Mouse (Mus musculus): ENCODE data around the gene Lrrk1. TPM values are rescaled to one million over a fixed set of nuclear protein-coding genes. Genes with fewer than 3 reads are reported as not detected.

The Lrrk1 gene
- total RNA-seq, 2 experiments from 2014 or later: 3.8 to 4.9 TPM

DNA sequence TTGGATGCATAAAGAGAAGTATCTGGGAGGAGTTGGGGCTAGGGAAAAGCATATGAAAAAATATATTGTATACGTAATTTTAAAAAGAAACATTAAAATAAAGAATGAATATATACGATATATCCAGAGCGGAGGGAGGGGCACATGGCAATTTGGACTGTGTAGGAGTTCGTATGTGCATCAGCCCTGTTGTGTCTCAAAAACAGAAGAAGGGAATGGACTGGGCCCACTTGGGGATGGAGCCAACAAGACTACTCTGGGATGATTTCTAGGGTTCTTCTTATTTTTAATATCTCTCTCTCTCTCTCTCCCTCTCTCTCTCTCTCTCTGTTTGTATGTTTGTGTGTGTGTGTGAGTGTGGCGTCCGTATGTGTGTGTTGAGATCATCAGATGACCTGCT, 1.7 kb downstream of the Lrrk1 start:
- DNase-seq (ENCODE audit: low spot score in 2 of 2): no peak
- intact Hi-C loops (cut with DNase I): loop anchor here (5.0 kb wide), 1 partner anchor 284 kb away; no protein-coding TSS in a partner anchor

DNA sequence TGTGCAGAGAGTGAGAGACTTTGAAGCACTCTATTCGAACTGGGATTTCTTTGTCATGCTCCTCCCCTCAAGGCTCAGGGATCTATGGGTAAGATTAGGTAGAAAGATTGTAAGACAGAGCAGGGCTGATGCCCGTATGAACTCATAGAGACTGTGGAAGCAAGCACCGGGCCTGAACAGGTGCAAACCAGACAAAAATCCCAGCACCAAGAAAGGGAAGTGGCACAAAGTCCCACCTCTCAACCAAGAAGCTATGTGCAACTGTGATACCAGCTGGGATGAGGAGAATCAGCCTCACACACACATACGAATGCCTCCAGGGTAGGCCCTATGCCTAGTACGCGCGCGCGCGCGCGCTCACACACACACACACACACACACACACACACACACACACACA, 2.3 kb downstream of the Lrrk1 start:
- no peak for DNase-seq (ENCODE audit: low spot score in 2 of 2)
- intact Hi-C loops (cut with DNase I): loop anchor here (5.0 kb wide), 1 partner anchor 284 kb away; no protein-coding TSS in a partner anchor

DNA sequence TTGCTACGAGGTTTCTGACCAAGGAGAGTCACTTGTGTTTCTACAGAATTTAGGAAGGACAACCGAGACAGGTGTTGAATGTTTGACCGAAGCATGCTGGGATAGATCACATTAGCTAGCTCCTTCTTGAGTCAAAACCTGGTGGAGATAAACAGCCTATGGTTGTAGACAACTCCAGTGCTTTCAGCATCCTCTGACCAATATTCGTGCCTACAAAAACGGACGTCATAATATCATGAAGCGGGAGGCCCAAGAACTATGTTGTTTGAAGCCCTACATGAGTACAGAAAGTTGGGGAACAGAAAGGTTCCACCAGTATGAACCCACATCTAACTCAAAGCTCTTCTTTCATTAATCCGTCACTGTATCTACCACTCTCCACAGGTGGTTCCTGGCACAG, 3.3 kb downstream of the Lrrk1 start:
- no peak for DNase-seq (ENCODE audit: low spot score in 2 of 2)
- intact Hi-C loops (cut with DNase I): loop anchor here (5.0 kb wide), 1 partner anchor 283 kb away; no protein-coding TSS in a partner anchor

DNA sequence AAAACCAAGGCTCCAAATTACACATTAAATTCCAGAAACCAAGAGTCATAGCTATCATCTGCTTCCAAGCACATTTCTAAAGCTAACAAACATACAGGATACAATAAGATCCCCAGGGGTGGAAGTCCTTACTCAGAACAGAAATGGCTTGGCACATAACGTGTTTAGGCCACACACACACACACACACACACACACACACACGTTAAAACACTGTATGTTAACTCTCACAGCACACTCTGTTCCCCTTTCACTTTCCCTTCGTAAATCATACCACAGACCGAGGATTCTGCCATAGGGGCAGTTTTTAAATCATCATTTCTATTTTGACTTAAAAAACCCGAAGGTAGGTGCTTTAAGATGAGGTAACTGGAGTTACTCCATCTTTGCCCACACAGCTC, 3.9 kb downstream of the Lrrk1 start:
- DNase-seq (ENCODE audit: low spot score in 2 of 2): no peak
- intact Hi-C loops (cut with DNase I): no loop called here

DNA sequence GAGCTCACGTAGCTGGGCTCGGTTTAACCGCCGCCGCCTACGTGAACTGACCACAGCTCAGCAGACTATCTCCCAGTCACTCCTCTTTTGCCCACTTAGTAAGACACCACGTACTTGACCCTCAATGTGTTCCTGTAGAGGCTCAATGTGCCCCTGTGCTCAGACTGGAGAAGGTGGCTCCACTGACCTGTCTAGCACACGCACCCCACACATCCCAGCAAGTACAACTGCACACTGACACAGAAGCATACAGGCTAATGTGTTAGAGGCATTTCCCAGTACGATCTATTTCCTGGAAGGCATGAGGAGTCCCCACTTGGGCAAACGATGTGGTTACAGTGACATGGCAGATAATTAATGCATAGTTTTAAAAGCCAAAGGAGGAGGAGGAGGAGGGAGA, 11.6 kb downstream of the Lrrk1 start:
- no peak for DNase-seq (ENCODE audit: low spot score in 2 of 2)
- intact Hi-C loops (cut with DNase I): no loop called here

DNA sequence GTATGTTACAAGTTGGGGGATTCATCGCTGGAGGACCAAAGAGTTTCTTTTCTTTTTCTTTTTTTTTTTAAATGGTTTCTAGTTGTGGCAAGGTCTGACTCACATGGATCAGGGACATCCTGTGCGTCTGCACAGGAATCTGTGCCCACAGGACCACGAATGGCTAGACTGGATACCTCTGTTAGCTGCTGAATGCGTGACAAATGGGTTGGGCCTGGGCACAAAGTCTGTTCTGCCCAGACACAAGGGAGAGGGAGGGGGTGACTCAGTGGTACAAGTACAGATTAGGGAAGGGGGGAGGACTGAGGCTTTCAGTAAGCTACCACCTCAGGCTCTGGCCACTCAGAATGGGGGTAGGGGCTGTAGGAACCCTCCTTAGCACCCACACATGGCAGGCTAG, 12.4 kb downstream of the Lrrk1 start:
- intact Hi-C loops (cut with DNase I): no loop called here
- DNase-seq (ENCODE audit: low spot score in 2 of 2): no peak

DNA sequence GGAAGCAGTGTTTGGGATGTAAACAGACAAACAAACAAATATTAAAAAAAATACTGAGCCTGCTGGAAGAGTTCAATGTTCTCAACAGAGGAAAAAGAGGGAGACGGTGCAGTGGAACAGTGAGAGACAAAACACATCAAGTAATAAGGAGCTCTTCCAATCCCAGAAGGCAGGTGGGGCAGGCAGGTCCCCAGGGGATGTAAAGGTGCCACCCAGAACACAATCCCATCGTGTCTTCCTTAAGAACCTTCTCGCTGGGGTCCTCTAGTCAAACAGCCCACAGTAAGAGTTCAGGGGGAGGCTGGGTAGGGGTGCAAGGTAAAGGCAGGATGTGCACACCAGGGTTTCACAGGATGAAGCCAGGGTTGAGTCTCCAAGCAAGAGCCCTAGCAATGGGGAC, 14.8 kb downstream of the Lrrk1 start:
- intact Hi-C loops (cut with DNase I): no loop called here
- no peak for DNase-seq (ENCODE audit: low spot score in 2 of 2)

DNA sequence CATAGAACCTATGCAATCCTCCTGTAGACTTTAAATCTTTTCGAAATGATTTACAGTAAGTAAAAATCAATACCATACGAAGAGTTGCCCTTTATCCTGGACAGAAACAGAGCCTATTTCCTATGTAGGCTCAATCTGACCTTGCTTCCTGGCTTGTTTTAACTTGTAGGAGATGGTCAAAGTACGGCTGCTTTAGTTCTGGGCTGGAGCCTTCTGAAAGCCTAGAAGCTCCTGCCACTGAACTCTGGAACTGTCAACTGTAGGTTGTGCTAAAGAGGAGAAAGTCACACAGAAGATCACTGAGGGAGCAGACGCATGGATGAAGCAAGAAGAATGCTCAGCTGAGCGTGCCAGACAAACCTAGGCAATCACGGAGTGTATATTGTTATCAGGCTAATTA, 17.2 kb downstream of the Lrrk1 start:
- DNase-seq (ENCODE audit: low spot score in 2 of 2): no peak
- intact Hi-C loops (cut with DNase I): no loop called here

DNA sequence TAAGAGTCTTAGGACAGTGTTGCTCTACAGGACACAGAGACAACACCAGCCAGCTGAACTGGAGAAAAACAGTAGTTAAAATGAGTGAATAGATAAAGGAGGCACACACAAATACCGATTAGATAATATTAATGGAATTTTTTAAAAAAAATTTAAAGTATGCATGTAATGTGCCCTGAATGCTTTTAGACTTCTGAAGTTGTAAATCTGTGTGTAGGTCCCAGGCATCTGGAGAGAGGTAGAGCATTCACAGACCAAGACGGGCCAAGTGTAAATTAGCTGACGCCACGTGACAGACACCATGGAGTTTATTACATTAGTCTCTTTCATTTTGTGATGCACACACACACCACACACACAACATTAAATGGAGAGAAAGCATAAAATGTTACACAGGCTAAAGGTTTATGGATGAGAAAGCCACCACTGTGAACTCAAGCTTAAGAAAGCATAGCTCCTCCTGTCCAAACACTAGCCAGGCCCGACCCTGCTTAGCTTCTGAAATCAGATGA, 18.2 kb downstream of the Lrrk1 start:
- DNase-seq (ENCODE audit: low spot score in 2 of 2): no peak
- intact Hi-C loops (cut with DNase I): no loop called here

DNA sequence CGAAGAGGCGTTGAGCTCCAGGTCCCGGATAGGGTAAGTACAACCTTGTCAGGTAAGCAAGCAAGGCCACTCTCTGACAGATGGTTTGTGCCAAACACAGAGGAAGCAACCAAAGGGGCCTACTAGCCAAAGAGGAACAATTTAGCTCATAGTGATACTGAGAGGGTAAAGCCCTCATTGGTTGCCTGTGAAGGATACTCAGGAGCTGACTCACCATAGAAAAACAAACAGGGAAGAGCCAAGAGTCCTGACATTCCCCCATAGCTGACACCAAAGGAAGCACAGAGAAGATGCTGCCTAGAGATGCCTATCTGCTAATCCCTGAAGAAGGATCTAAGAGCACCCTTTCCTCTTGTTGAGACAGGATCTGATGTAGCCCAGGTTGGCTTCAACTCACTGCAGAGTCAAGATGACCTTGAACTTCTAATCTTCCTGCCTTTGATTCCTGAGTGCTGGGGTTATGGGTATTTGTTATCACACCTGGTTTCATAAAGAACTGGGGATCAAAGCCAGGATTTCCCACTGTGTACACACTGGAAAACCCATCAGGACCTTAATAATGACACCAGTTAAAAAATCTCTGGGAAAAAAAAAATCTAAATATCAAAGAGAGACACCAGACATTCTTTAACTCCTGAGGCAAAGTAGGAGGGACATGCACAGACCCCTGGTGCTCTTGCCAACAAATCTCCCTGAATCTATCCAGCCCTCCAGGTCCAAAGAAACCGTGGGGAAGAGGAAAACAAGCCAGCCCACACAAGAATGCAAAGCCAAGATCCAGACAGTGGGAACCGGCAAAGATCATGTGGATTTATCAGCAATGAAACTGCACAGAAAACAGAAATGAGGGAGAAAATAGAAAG, 18.8 kb downstream of the Lrrk1 start:
- DNase-seq (ENCODE audit: low spot score in 2 of 2): no peak

DNA sequence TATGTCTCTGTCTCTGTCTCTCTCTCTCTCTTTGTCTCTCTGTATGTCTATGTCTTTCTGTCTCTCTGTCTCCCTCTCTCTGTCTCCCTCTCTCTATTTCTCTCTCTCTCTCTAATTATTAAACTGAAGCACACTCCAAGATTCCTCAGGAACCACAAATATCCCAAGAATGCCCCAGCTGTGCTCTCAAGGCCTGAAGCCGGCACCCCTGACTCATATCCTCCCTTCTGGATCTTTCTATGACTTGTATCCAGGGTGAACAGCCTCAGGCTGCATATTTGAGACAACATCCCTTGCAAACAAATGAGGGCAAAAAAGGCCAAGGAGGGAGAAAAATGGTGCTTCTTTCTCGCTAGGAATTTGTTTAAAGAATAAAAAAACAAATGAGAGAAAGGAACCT, 22.2 kb downstream of the Lrrk1 start, which contains the start of gene Gm10974:
Gm10974 (plus strand) TSS at position 2 of the 400 bp plus-strand sequence.
- intact Hi-C loops (cut with DNase I): no loop called here
- no peak for DNase-seq (ENCODE audit: low spot score in 2 of 2)

More for the DNA sequence above, 18.8 kb downstream of the Lrrk1 start:
- intact Hi-C loops (cut with DNase I): no loop called here

DNA sequence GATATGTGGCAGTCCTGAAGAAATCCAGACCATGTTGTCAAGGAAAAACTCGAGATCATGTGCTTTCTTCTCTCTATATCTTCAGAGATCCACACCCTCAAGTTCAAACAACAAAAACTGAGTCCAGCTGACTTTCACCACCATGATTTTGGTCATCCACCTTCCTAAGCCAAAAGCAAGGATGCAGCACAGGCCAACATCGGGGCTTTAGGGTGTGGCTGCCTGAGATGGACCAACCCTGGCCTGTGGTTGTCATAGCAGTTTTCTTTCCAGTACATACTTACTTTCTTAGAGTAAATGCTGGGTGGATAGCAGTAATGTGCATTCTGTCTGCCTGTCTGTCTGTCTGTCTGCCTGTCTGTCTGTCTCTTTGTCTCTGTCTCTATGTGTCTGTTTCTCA, 22.7 kb downstream of the Lrrk1 start:
- no peak for DNase-seq (ENCODE audit: low spot score in 2 of 2)
- intact Hi-C loops (cut with DNase I): no loop called here

DNA sequence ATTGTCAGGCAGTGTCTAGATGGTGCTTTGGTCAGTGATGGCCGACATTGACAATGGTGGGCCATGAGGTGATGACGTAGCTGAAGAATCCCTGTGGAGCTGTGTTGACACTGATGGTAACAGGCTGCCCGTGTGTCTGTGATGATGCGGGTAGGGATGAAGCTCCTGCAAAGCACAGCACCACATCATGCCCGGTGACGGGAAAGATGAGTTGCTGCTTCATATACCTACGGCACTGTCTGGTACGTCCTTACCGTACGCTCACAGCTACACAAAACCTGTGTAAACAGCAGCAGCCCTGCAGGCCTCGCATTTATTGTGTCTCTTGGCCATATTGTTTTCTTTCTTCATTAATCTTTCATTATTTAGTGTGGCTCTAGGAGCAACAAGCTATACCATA, 23.7 kb downstream of the Lrrk1 start:
- intact Hi-C loops (cut with DNase I): no loop called here
- DNase-seq (ENCODE audit: low spot score in 2 of 2): no peak

DNA sequence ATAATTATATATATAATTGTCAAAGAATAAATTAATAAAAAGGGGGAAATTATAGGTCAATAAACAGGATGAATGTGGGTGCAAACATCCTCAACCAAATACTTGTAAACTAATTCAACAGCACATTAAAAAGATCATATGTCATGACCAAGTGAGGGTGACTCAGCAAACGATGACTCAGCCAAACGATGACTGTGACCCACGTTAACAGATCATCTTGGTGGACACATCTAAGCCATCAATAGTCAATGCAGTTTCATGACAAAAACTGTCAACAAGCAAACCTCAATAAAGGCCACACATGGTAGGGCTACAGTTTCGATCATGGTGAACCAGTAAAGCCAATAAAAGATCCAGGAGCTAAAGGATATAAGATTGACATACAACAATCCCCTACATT, 29.1 kb downstream of the Lrrk1 start:
- intact Hi-C loops (cut with DNase I): no loop called here
- no peak for DNase-seq (ENCODE audit: low spot score in 2 of 2)

DNA sequence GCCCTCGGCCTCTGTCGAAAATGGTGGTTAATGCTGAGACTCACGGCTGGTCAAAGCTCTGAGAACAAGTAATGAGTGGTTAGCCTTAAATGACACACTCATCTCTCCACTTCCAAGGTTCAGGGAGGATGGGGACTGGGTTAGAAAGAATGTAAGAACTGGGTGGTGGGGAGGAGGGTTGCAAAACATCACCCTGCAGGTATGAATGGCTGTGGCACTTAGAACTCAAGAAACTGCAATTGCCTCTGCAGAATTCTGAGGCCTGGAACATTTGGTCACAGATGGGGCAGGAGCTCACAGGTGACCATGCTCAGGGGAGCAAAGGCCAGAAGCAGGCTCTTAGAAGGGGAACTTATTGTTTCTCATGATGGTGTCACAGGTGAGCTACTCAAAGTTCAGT, 29.7 kb downstream of the Lrrk1 start:
- intact Hi-C loops (cut with DNase I): no loop called here
- DNase-seq (ENCODE audit: low spot score in 2 of 2): no peak

DNA sequence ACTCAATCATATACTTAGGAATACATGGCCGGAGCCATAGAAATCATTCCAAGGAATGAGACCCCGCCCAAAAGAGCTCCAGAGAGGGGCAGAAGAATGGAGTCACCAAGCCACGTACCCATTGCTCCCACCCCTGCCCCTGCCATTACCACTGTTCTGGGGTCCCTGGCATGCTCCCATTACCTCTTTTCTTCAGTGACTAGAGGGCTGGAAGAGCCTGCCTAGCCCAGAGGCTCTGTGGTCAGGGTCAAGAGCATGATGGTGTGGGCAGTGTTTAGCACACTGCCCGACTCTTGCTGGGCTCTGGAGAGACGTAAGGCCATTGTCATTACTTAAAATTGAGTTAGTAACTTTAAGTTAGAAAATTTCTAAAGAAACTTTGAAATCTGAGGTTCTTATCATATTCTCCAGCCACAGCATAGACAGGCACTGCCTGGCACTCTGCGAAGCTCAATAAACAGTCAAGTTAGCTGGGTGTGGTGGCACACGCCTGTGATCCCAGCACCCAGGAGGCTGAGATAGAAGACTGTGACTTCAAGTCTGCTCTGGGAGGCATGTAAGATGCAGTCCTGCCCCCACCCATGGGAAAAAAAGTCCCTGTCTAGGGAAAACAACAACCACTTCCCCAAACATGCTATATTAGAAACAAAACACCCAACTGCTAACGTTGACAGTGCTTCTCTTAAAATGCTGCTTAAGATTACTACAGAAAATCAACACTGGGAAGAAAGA, 32.2 kb downstream of the Lrrk1 start:
- intact Hi-C loops (cut with DNase I): no loop called here
- no peak for DNase-seq (ENCODE audit: low spot score in 2 of 2)

DNA sequence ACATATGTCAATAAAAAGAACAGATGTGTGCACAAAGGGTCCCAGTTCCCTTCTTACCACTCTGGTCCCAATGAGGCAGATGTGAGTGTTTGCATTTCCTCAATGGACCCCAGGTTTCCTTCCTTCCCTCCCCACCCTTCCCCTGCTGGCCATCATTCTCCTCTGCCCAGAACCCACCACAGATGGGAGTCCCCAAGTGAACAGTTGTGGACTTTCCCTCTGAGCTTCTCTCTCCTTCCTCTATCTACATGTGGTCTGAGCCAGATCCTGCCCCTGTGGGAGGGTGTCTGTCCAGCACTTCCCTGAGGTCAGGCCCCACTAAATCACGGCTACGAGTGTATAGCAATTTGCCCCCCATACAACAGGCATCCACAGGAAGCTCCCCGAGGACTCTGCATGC, 33.2 kb downstream of the Lrrk1 start:
- intact Hi-C loops (cut with DNase I): no loop called here
- DNase-seq (ENCODE audit: low spot score in 2 of 2): no peak

DNA sequence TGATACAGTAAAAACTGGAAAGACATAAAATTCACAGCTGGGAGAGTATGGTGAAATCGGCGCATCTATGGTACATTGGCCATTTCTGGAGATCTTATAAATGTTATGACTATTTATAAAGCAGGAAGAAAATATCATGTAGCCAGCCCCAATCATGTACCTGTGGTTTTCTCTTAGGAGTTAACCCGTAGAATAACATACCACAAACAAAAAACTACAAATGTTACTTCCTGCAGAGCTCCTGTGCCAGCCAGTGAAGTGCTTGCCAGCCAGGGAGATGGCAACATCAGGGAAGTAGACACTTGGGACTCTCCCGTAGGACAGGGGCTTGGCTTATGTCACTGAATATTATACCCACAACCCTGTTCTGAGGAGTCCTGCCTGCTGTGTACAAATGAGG, 37.1 kb downstream of the Lrrk1 start:
- intact Hi-C loops (cut with DNase I): no loop called here
- DNase-seq (ENCODE audit: low spot score in 2 of 2): no peak

DNA sequence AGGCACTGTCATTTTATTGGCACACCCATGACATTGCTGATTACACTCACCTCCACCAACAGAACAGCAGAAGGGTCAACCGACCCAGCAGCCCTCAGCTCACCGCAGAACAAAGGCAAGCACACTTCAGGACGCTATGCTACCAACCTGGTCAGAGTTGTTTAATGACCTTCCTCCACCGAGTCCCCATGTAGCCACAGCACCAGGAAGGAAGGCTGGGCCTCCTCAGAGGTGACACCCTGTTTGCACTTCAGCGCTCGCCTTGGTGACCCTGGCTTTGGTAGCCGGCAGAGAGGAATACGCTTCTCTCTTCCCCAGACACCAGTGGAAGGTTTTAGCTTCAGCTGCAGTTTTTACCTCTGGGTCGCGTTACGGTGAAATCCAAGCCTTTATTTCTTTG, 38.5 kb downstream of the Lrrk1 start:
- DNase-seq (ENCODE audit: low spot score in 2 of 2): no peak
- intact Hi-C loops (cut with DNase I): no loop called here

DNA sequence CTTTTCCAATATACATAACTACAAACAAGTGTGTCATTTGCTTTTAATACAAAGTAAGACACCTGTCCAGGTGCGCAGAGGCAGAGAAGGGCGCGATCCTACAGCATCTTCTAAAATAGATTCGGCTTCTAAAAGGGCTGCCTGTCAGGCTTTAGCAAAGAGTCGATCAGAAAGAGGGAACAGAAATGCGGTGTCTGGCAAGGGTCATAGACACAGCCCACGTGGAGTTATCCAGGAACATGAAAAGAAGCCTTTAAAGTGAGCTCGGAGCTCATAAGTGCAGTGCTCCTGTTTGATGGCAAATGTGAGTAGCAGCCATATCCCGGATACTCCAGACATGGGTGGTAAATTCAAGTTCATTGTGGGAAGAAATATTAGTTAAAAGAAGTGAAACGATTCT, 39.6 kb downstream of the Lrrk1 start:
- no peak for DNase-seq (ENCODE audit: low spot score in 2 of 2)
- intact Hi-C loops (cut with DNase I): no loop called here
